Mouse (Mus musculus) liver, postnatal 0 days (tissue): ENCODE results near the gene Orc5.
A peak's percentile ranks its signal among the peaks of the same experiment; 100 is the strongest.

Experiments
- CTCF ChIP-seq: sonication (generic); IDR thresholded peaks from 2 replicates; pipeline ENCODE4 v1.5.1; 2016; ENCODE audit warnings: antibody characterized with exemption, low read depth
- EP300 ChIP-seq: IDR thresholded peaks from 2 replicates; pipeline ENCODE4 v1.6.1; 2016; ENCODE audit warnings: antibody characterized with exemption, low read depth, mild to moderate bottlenecking

GRCm38 (mm10) chr5:22486601-22487206, 63.5 kb downstream of the Orc5 start:
- TF ChIP-seq CTCF (no peak), EP300 (peak; percentile 38)
